Mouse (Mus musculus) CD4-positive, CD25-positive, alpha-beta regulatory T cell, adult 4 months (primary cell): Measurements from ENCODE around the gene Olfr978. TPM values are rescaled to one million over a fixed set of nuclear protein-coding genes. Genes with fewer than 3 reads are reported as not detected.
"Not testable (repeated sequence)": the region's sequence is repeated elsewhere in the genome, so short reads cannot be mapped to it uniquely, and the experiment has no call there.

Experiments used
- ATAC-seq: one replicate; pipeline ENCODE4 v1.8.0; 2017
- polyA plus RNA-seq, 2 experiments: library from polyadenylated mRNA; unstranded; fragments of 100-300 nt; shearing (Covaris generic); gene quantifications; one replicate each; pipeline ENCODE4 v1.2.1; 2017

The Olfr978 gene
- not detected for polyA plus RNA-seq

- ATAC-seq: no peak
Observed at GRCm38 (mm10) chr9:39991813-39992212, at the start of gene Olfr978. Gene Olfr978, plus strand, starts transcription at chr9:39992113.

GRCm38 (mm10) chr9:39951946-39952345 is 40.0 kb upstream of the Olfr978 start, which contains the start of gene Olfr975:
Gene Olfr975, minus strand, starts transcription at chr9:39952046.
- ATAC-seq: no peak

DNA sequence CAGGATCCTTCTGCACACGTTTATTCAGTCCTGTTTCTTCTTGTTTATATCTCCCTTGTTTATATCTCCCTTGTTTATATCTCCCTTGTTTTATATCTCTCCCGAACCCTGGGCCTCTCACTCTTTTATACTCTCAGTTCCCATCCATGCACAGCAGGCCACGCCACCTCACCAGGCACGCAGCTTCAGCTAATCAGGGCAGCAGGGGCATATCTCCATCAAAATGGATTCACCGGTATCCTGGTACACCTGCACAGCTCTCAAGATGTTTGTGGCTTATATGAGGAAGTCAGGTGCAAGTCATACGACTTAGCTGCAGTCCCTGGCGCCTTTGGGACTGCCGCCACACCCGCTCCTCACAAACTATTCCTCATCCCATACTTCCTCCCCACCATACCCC is 30.9 kb upstream of the Olfr978 start, which contains the start of gene Olfr976:
TSS of gene Olfr976 (minus strand) at position 101 of the 400 bp plus-strand sequence.
- ATAC-seq: not testable (repeated sequence)

GRCm38 (mm10) chr9:39976581-39977145 is 15.2 kb upstream of the Olfr978 start:
- ATAC-seq: not testable (repeated sequence)

GRCm38 (mm10) chr9:40003365-40003764 is 11.5 kb downstream of the Olfr978 start, which contains the start of gene Olfr979:
Gene Olfr979, minus strand, starts transcription at chr9:40003465.
- no peak for ATAC-seq

DNA sequence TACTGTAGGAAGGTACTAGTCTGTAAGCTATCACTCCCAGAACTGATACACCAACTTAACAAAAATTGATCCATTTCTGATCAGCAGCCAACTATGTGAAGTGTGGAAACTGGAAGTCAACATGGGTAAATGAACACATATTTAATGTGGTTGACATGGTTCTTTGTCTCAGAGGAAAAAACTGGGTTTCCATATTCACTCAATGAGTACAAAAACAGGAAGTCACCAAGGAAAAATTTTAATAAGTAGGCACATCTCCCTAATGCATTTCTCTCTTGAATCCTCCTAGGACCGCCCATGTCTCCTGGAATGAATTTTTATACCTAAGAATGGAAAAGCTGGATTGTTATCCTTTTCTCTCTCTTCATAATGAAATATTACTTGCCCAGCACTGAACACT is 17.6 kb downstream of the Olfr978 start, which contains the start of gene Olfr980:
TSS of gene Olfr980 (minus strand) at position 101 of the 400 bp plus-strand sequence.
- no peak for ATAC-seq

- ATAC-seq: no peak
Observed at GRCm38 (mm10) chr9:40021164-40021563, 29.3 kb downstream of the Olfr978 start, which contains the start of gene Olfr981. Gene Olfr981, plus strand, starts transcription at chr9:40021464.

Other genes starting within 250 kb of the Olfr978 start
- gene Olfr967, start 245.9 kb upstream of the Olfr978 start, polyA plus RNA-seq: not detected
- not detected for gene Olfr968, start 208.9 kb upstream of the Olfr978 start, polyA plus RNA-seq
- not detected for gene Olfr969, start 201.2 kb upstream of the Olfr978 start, polyA plus RNA-seq
- not detected for gene Olfr970, start 183.3 kb upstream of the Olfr978 start, polyA plus RNA-seq
- gene Olfr971, start 155.2 kb upstream of the Olfr978 start, polyA plus RNA-seq: not detected
- not detected for gene Olfr972, start 125.7 kb upstream of the Olfr978 start, polyA plus RNA-seq
- not detected for gene Olfr229, start 84.8 kb upstream of the Olfr978 start, polyA plus RNA-seq
- under 1 TPM in 1 of 2 experiments, not detected in 1; 0.09 TPM for gene Olfr974, start 54.6 kb upstream of the Olfr978 start, polyA plus RNA-seq
- gene Olfr975, start 40.1 kb upstream of the Olfr978 start, polyA plus RNA-seq: not detected
- gene Olfr976, start 31.0 kb upstream of the Olfr978 start, polyA plus RNA-seq: not detected
- gene Olfr979, start 11.4 kb downstream of the Olfr978 start, polyA plus RNA-seq: not detected
- gene Olfr980, start 17.5 kb downstream of the Olfr978 start, polyA plus RNA-seq: not detected
- gene Olfr981, start 29.4 kb downstream of the Olfr978 start, polyA plus RNA-seq: not detected
- not detected for gene Olfr982, start 81.7 kb downstream of the Olfr978 start, polyA plus RNA-seq
- not detected for gene Olfr983, start 101.5 kb downstream of the Olfr978 start, polyA plus RNA-seq
- gene Olfr984, start 122.1 kb downstream of the Olfr978 start, polyA plus RNA-seq: not detected
- gene Olfr985, start 138.1 kb downstream of the Olfr978 start, polyA plus RNA-seq: not detected
- gene Tmem225, start 156.0 kb downstream of the Olfr978 start, polyA plus RNA-seq: not detected
- not detected for gene Olfr986, start 188.8 kb downstream of the Olfr978 start, polyA plus RNA-seq
- 1 to 10 TPM; 1.5 TPM for gene Zfp202, start 200.2 kb downstream of the Olfr978 start, polyA plus RNA-seq